Mouse (Mus musculus): Measurements from ENCODE around the gene Hist2h3c2.
"Not testable (repeated sequence)": the region's sequence is repeated elsewhere in the genome, so short reads cannot be mapped to it uniquely, and the experiment has no call there.

Hist2h3c2 gene

DNA sequence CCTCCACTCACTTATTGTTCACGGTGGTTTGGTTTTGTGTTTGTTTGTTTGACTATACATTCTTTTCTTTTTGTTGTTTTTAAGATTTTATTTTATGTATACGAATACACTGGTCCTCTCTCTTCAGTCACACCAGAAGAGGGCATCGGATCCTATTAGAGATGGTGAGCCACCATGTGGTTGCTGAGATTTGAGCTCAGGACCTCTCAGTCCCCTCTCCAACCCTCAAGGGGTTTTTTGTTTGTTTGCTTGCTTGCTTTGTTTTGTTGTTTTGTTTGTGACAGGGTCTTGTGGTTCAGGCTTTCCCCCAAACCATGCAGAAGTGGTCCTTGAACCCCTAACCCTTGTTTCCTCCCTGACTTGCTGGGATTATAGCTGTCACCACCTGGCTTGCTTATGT is 22.7 kb upstream of the Hist2h3c2 start:
- DNase-seq (ENCODE audit: extremely low spot score): no peak

GRCm38 (mm10) chr3:96260220-96260619 is 21.3 kb upstream of the Hist2h3c2 start:
- DNase-seq (ENCODE audit: extremely low spot score): no peak

- DNase-seq (ENCODE audit: extremely low spot score): no peak
Measured at GRCm38 (mm10) chr3:96257190-96257589, 18.3 kb upstream of the Hist2h3c2 start.

DNA sequence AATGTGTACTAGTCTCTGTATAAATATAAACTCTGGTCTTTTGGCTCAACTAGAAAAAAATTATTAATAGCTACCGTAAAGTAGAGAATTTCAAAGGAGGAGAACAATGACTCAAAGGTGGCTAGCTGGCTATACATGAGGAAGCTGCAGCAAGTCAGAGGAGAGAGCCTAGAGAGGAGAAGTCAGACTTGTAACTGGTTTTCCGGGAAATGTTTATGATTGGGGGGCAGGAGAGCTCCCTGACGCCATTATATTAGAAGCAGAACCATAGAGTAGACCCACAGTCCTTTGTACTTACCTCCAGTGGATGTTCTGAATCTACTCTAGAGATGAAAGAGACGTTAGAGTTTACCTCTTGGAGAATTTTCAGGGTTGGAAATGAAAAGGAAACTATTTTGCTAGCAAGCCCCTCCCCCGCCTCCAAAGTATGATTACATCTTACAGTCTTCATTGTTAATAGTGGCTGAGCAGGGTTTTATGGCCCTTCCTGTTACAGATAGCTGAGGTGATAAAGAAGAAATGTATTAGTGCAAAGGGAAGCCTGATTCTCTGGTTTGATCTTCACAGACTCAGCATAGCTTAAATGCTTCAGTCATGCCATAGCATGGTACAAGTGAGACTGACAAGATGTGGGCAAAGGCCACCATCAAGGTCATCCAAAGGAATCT is 17.1 kb upstream of the Hist2h3c2 start:
- no peak for DNase-seq (ENCODE audit: extremely low spot score)

- no peak for DNase-seq (ENCODE audit: extremely low spot score)
Measured at GRCm38 (mm10) chr3:96254683-96255355, 15.9 kb upstream of the Hist2h3c2 start.

DNA sequence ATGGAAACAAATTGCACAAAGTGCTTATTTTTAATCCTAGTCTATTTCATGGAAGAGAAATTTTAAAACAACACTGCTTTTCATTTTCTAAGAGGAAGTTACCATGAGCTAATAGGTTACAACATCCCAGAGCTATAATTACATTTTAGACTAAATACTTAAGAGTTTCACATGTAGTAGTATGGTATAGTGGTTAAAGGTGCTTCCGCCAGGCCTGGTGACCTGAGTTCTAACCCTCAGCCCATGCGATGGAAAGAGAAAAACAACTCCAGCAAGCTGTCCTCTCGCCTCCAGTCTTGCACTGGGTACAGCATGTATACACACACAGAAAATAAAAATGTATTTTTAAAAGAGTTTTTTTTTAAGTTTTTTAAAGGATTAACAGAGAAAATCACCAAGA is 12.9 kb upstream of the Hist2h3c2 start:
- no peak for DNase-seq (ENCODE audit: extremely low spot score)

DNA sequence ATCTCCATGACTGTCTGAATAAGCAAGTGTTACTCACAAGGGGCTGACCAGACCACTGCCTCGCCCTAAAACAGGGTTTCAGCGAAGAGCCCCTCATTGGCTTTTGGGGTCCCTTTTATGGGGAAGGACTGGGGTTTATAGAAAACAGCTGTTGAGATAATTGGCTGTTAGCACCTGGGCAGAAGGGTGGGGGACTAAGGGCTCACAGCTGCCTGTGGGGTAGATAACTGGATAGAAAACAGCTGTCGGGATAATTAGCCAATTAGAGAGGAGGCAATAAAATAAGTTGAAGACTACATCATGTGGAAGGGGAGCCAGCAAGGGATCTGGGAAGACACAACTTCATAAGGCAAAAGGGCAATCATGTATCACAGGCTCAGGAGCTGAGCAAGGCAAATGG is 12.0 kb upstream of the Hist2h3c2 start:
- DNase-seq (ENCODE audit: extremely low spot score): no peak

DNA sequence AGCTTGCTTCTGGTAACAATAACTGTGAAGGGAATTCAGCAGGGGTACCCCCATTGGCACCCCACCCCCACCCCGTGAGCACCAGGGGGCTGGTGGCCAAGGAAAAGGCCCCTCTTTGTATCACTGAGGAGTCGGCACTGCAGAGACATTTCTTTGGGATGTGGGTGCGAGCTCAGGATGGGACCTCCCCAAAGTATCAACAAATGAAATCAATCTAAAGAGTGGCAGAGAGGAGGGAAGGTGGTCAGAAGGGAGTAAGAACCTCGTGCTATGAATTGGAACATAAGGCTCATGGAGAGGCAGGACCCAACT is 10.1 kb upstream of the Hist2h3c2 start:
- no peak for DNase-seq (ENCODE audit: extremely low spot score)

GRCm38 (mm10) chr3:96248141-96249033 is 9.5 kb upstream of the Hist2h3c2 start:
- DNase-seq (ENCODE audit: extremely low spot score): peak; percentile 53

DNA sequence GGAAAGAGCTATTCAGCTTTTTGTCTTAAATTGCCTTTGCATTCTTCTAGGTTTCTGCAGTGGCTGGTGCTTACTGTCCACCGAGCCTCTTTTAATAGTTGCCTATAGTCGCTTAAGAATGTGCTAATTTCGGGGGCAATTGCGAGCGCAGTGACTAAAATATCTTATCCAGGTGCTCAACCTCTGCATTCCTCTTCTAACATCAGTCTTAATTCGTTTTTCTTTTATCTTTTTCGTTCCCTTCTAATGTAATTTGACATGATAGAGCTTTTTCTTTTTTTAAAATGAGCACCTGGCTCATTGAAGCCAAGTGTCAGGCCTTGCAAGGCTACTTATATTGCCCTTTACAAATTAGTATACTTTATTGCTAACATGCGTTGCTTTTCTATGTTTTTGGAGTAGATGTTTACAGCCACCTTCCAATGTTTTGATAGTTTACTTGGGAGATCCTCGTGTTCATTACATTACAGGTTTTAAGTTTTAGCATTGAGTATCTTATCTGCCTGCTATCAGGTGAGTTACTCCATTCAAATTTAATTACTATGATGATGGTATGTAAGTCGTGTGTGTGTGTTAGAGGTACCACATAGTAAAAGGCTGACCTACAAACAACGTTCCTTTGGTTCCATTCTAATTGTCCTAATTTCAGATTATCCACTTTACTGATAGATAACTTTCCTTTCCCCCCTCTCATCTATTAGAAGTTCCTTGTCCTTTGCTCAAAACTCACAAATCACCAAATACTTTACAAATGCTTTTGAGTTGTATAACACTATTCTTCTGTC is 8.6 kb upstream of the Hist2h3c2 start:
- peak; percentile 61 for DNase-seq (ENCODE audit: extremely low spot score)

DNA sequence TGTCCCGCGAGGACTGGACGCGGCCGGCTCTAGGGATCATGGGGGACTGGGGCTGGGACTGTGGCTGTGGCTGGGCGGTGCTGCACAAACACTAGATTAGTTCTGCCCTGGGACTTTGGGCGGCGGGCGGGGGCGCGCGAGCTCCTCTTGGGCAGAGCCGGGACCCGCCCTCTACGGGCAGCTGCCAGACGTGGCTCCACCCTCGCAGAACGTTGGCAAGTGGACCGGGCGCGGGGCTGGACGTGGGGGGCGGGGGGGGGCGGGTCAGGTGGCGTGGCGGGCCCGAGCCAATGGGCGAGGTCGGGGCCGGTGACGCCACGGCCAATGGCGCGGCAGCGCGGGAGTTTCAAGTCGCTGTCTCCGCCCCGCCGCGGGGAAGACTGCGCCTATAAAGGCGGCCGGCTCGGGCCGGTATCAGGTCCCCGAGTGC is 7.5 kb upstream of the Hist2h3c2 start, which contains the start of gene Hist2h3c1:
Hist2h3c1 (plus strand) TSS at position 259 of the 430 bp plus-strand sequence.
- not testable (repeated sequence) for DNase-seq (ENCODE audit: extremely low spot score)

GRCm38 (mm10) chr3:96246018-96246417 is 7.1 kb upstream of the Hist2h3c2 start:
- not testable (repeated sequence) for DNase-seq (ENCODE audit: extremely low spot score)

DNA sequence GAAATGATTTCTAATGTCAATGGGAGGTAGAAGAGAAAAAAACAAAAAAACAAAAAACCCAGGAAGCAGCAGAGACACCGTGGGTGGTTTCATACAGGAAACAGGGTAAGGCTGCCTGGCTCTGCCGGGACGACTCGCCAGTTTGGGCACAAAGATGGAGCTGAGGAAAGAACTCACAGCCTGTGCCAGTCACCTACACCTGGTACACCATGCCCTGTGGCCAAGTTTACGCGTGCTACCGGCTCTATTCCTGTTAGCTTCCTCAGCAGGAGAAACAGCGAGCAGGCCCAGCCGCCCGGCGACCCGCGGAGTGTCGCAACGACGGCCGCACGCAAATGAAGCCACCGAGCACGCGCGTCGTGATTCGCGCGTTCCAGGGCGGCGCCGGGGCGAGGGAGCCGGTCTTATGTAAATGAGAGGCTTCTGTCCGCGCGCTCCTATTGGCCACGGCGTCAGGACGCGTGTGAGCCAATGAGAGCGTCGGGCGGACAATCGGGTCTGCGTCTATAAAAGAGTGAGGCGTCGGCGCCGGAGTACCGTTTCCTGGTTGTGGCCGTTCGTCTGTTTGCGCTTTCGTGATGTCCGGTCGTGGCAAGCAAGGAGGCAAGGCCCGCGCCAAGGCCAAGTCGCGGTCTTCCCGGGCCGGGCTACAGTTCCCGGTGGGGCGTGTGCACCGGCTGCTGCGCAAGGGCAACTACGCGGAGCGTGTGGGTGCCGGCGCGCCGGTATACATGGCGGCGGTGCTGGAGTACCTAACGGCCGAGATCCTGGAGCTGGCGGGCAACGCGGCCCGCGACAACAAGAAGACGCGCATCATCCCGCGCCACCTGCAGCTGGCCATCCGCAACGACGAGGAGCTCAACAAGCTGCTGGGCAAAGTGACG is 6.3 kb upstream of the Hist2h3c2 start, which contains the start of gene Hist2h2aa1:
Hist2h2aa1 (plus strand) TSS at position 495 of the 884 bp plus-strand sequence.
- peak; percentile 85 for DNase-seq (ENCODE audit: extremely low spot score)

GRCm38 (mm10) chr3:96243921-96244572 is 5.1 kb upstream of the Hist2h3c2 start:
- DNase-seq (ENCODE audit: extremely low spot score): no peak

DNA sequence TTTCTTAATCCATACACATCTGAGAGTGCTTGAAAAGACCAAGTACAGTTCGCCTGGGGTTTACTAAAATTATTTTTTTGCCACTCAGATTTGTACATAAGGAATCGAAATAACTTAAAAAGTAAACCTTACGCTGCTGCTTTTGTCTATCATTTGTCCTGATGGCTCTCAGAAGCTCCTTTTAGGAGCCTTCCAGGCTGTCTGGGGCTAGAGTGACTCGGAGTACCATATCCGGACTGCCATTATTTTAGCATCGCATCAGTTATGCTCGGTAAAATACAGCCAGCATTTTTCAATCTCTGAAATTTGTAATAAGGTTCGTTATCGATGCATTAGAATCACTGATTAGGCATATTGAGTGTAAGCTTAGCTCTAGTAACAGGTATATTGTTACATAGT is 1.9 kb upstream of the Hist2h3c2 start:
- no peak for DNase-seq (ENCODE audit: extremely low spot score)

- DNase-seq (ENCODE audit: extremely low spot score): peak; percentile 75
Measured at GRCm38 (mm10) chr3:96239949-96240798, 1.2 kb upstream of the Hist2h3c2 start, which contains the start of gene Hist2h2aa2. Gene Hist2h2aa2, minus strand, starts transcription at chr3:96240276.

- no peak for DNase-seq (ENCODE audit: extremely low spot score)
Measured at GRCm38 (mm10) chr3:96237904-96238511, 919 bp downstream of the Hist2h3c2 start.

DNA sequence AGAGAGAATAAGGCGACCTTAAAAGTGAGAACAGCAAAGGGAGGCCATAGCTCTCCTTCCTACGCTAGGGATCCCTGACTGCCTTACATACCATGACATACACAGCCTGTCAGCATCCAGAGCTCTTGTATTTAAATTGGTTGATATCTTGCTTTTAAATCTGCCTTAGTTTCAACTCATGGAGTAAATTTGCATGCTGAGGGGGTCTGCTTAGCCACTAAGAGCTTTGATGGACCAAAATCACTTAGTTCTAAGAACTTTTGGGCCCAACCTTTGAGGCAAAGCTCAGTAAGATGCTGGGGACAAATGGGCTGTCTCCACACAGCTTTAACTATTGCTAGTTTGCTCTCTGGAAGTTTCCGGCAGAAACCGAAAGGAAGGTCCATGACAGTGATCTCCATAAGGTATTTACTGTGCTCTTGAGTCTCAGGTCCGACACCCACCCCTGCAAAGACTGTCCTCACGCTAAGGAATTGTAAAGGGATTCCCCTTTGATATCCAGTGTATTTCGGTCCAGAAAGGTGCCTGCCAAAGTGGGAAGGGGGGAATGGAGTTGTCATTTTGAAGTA is 1.5 kb downstream of the Hist2h3c2 start:
- DNase-seq (ENCODE audit: extremely low spot score): peak; percentile 75
